Mouse (Mus musculus) erythroblast, embryonic 14.5 days (primary cell): ENCODE results near the gene Akap13. TPM values are rescaled to one million over a fixed set of nuclear protein-coding genes. Genes with fewer than 3 reads are reported as not detected.
A peak's percentile ranks its signal among the peaks of the same experiment; 100 is the strongest.

Experiments
- H3K27me3 ChIP-seq: 2 replicates; pipeline ENCODE4 v1.6.1; 2012; ENCODE audit warnings: inconsistent platforms; ENCODE audit not compliant: control insufficient read depth
- H3K36me3 ChIP-seq: 2 replicates; pipeline ENCODE4 v1.6.1; 2012; ENCODE audit warnings: mild to moderate bottlenecking, inconsistent platforms; ENCODE audit not compliant: control insufficient read depth
- H3K4me1 ChIP-seq: 2 replicates; pipeline ENCODE4 v1.6.1; 2012; ENCODE audit warnings: inconsistent platforms; ENCODE audit not compliant: control insufficient read depth
- H3K4me3 ChIP-seq: replicated peaks from 2 replicates; pipeline ENCODE3; 2012; ENCODE audit warnings: moderate library complexity, mild to moderate bottlenecking, inconsistent platforms
- H3K9me3 ChIP-seq: 2 replicates; pipeline ENCODE4 v1.6.1; 2012; ENCODE audit warnings: low read length, inconsistent platforms, mixed read lengths; ENCODE audit not compliant: control insufficient read depth
- GATA1 ChIP-seq: IDR thresholded peaks from 2 replicates; pipeline ENCODE4 v1.6.1; 2012; ENCODE audit warnings: low read length, inconsistent platforms, mixed read lengths
- TAL1 ChIP-seq: IDR thresholded peaks from 3 replicates; pipeline ENCODE4 v1.6.1; 2012; ENCODE audit warnings: low read length, inconsistent platforms, mixed read lengths
- polyA plus RNA-seq: library from polyadenylated mRNA; stranded (reverse); fragments of >175 nt; gene quantifications from 2 replicates; pipeline ENCODE4 v1.2.3, GENCODE M21; 2012

The Akap13 gene
- polyA plus RNA-seq, 1 experiment, result 1.8 TPM

GRCm38 (mm10) chr7:75559119-75559518 is 103.8 kb downstream of the Akap13 start:
- Histone ChIP-seq H3K4me1 (peaks cover 4% of the 10 kb centered on the region; the same call in 1 of the 2 replicates), H3K9me3 (no peaks in the 10 kb centered on the region), H3K27me3 (no peaks in the 10 kb centered on the region), H3K36me3 (no peaks in the 10 kb centered on the region), H3K4me3 (no peak overlapping the region)
- TF ChIP-seq GATA1 (no peak), TAL1 (no peak)

- H3K4me1 ChIP-seq, result peaks cover 4% of the 10 kb centered on the region; the same call in 1 of the 2 replicates
- TF ChIP-seq GATA1, result no peak
- TF ChIP-seq TAL1, result no peak
- H3K27me3 ChIP-seq, result no peaks in the 10 kb centered on the region
- H3K9me3 ChIP-seq, result no peaks in the 10 kb centered on the region
- no peak overlapping the region for H3K4me3 ChIP-seq
- H3K36me3 ChIP-seq, result no peaks in the 10 kb centered on the region
Observed at GRCm38 (mm10) chr7:75559915-75560314, 104.6 kb downstream of the Akap13 start.

GRCm38 (mm10) chr7:75560566-75560965 is 105.2 kb downstream of the Akap13 start:
- H3K4me3 ChIP-seq, result no peak overlapping the region

GRCm38 (mm10) chr7:75561134-75561533 is 105.8 kb downstream of the Akap13 start:
- H3K36me3 ChIP-seq, result no peaks in the 10 kb centered on the region
- H3K9me3 ChIP-seq, result no peaks in the 10 kb centered on the region
- H3K27me3 ChIP-seq, result no peaks in the 10 kb centered on the region
- no peak overlapping the region for H3K4me3 ChIP-seq
- peaks cover 4% of the 10 kb centered on the region; the same call in 1 of the 2 replicates for H3K4me1 ChIP-seq
- TF ChIP-seq GATA1 (no peak), TAL1 (no peak)

More at GRCm38 (mm10) chr7:75560566-75560965, 105.2 kb downstream of the Akap13 start:
- no peaks in the 10 kb centered on the region for H3K36me3 ChIP-seq
- no peaks in the 10 kb centered on the region for H3K9me3 ChIP-seq
- H3K4me1 ChIP-seq, result peaks cover 4% of the 10 kb centered on the region; the same call in 1 of the 2 replicates
- no peaks in the 10 kb centered on the region for H3K27me3 ChIP-seq
- TF ChIP-seq GATA1 (no peak), TAL1 (no peak)

- H3K9me3 ChIP-seq, result no peaks in the 10 kb centered on the region
- TF ChIP-seq TAL1 (no peak), GATA1 (no peak)
Observed at GRCm38 (mm10) chr7:75568276-75568675, 112.9 kb downstream of the Akap13 start.

GRCm38 (mm10) chr7:75568883-75569282 is 113.5 kb downstream of the Akap13 start:
- TF ChIP-seq TAL1 (no peak), GATA1 (no peak)
- Histone ChIP-seq H3K36me3 (no peaks in the 10 kb centered on the region), H3K4me1 (peaks cover 19% of the 10 kb centered on the region)

More at GRCm38 (mm10) chr7:75568276-75568675, 112.9 kb downstream of the Akap13 start:
- Histone ChIP-seq H3K4me1 (peaks cover 19% of the 10 kb centered on the region), H3K36me3 (no peaks in the 10 kb centered on the region), H3K27me3 (no peaks in the 10 kb centered on the region), H3K4me3 (no peak overlapping the region)

GRCm38 (mm10) chr7:75570218-75570617 is 114.9 kb downstream of the Akap13 start:
- Histone ChIP-seq H3K9me3 (no peaks in the 10 kb centered on the region), H3K36me3 (no peaks in the 10 kb centered on the region), H3K27me3 (no peaks in the 10 kb centered on the region), H3K4me1 (peaks cover 20% of the 10 kb centered on the region), H3K4me3 (no peak overlapping the region)
- no peak for TF ChIP-seq TAL1
- TF ChIP-seq GATA1, result no peak

More at GRCm38 (mm10) chr7:75568883-75569282, 113.5 kb downstream of the Akap13 start:
- no peak overlapping the region for H3K4me3 ChIP-seq
- H3K9me3 ChIP-seq, result no peaks in the 10 kb centered on the region
- H3K27me3 ChIP-seq, result no peaks in the 10 kb centered on the region

GRCm38 (mm10) chr7:75571078-75571477 is 115.7 kb downstream of the Akap13 start:
- H3K9me3 ChIP-seq, result no peaks in the 10 kb centered on the region
- no peak for TF ChIP-seq GATA1
- no peak for TF ChIP-seq TAL1
- H3K27me3 ChIP-seq, result no peaks in the 10 kb centered on the region
- no peak overlapping the region for H3K4me3 ChIP-seq
- peaks cover 26% of the 10 kb centered on the region for H3K4me1 ChIP-seq
- no peaks in the 10 kb centered on the region for H3K36me3 ChIP-seq

- TF ChIP-seq GATA1, result no peak
- no peak for TF ChIP-seq TAL1
- Histone ChIP-seq H3K4me3 (peak overlapping the region; percentile 11), H3K4me1 (peaks cover 26% of the 10 kb centered on the region), H3K9me3 (no peaks in the 10 kb centered on the region), H3K27me3 (no peaks in the 10 kb centered on the region), H3K36me3 (no peaks in the 10 kb centered on the region)
Observed at GRCm38 (mm10) chr7:75572127-75572526, 116.8 kb downstream of the Akap13 start.

- no peaks in the 10 kb centered on the region for H3K36me3 ChIP-seq
- peaks cover 26% of the 10 kb centered on the region for H3K4me1 ChIP-seq
- H3K27me3 ChIP-seq, result no peaks in the 10 kb centered on the region
- no peaks in the 10 kb centered on the region for H3K9me3 ChIP-seq
- TF ChIP-seq TAL1 (no peak), GATA1 (no peak)
- H3K4me3 ChIP-seq, result no peak overlapping the region
Observed at GRCm38 (mm10) chr7:75575120-75575649, 119.9 kb downstream of the Akap13 start.
